Mouse (Mus musculus): ENCODE data around the gene Resf1. TPM values are rescaled to one million over a fixed set of nuclear protein-coding genes. Genes with fewer than 3 reads are reported as not detected.
"Not testable (repeated sequence)": the region's sequence is repeated elsewhere in the genome, so short reads cannot be mapped to it uniquely, and the experiment has no call there.

The Resf1 gene
- polyA plus RNA-seq, 1 experiment from 2014 or later = 42.0 TPM

DNA sequence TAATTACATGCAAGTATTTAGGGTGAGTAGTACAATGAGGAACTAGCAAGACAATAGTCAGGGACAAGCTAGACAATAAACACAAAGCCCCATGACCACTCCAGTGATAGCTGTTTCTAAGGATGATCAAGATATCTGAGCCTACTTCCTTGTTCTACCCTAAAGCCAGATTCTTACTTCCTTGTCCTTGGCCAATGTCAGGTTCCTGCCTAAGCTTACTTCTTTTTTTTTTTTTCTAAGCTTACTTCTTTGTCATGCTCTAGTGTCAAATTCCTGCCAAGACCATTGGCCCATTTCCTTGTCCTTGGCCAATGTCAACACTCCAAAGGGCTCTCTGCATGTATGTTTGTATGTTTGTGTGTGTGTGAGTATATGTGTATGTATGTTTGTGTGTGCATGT, 47.9 kb downstream of the Resf1 start:
- Histone ChIP-seq H3K9me3 (ENCODE audit: control insufficient read depth, low read length) (no peaks in the 10 kb centered on the region), H3K4me2 (no peak overlapping the region), H3K27me3 (ENCODE audit: control insufficient read depth, insufficient read depth, low read length) (no peaks in the 10 kb centered on the region), H3K27ac (ENCODE audit: low read depth, low read length) (no peak overlapping the region), H3K4me3 (ENCODE audit: low read depth, low read length) (no peak overlapping the region), H3K36me3 (ENCODE audit: control insufficient read depth, insufficient read depth, low read length) (no peaks in the 10 kb centered on the region), H3K4me1 (ENCODE audit: control insufficient read depth, insufficient read depth, low read length) (no peaks in the 10 kb centered on the region), H3K9ac (ENCODE audit: low read length) (no peak overlapping the region)
- no peak for DNase-seq (ENCODE audit: low spot score, missing footprints)
- ATAC-seq (ENCODE audit: low FRiP score) = no peak

DNA sequence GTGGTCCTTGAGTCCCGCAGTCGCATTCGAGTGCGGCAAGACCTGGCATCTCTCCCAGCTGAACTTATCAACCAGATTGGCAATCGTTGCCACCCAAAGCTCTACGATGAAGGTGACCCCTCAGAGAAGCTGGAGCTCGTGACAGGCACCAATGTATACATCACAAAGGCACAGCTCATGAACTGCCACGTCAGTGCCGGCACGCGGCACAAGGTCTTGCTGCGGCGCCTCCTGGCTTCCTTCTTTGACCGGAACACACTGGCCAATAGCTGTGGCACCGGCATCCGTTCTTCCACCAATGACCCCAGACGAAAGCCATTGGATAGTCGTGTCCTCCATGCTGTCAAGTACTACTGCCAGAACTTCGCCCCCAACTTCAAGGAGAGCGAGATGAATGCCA, 53.3 kb downstream of the Resf1 start:
- not testable (repeated sequence) for H3K4me3 ChIP-seq (ENCODE audit: low read depth, low read length); ATAC-seq (ENCODE audit: low FRiP score)
- 96% methylated on average over 19 of the region's 20 CpGs for WGBS

DNA sequence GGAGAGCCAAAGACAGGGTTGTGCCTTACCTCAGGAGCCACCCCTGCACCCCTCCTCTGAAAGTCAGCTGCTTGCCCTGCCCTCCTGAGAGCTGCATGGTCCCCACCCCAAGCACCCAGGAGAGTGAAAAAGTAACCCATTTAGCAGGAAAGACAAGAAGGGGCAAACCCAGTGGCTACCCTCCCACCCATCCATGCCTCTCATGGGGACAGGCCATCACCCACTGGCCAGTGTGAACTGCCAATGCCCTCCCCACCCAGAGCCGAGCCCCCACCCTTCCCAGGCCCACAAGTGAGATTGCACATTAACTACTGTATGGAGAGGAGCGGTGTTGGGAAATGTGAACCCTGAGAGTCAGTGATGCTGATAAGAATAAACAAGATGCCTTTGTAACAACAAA, 56.8 kb downstream of the Resf1 start:
- H3K36me3 ChIP-seq (ENCODE audit: control insufficient read depth, insufficient read depth, low read length) = not testable (repeated sequence)

More for the DNA sequence above, 53.3 kb downstream of the Resf1 start:
- H3K9ac ChIP-seq (ENCODE audit: low read length); H3K4me1 ChIP-seq (ENCODE audit: control insufficient read depth, insufficient read depth, low read length); H3K9me3 ChIP-seq (ENCODE audit: control insufficient read depth, low read length); H3K36me3 ChIP-seq (ENCODE audit: control insufficient read depth, insufficient read depth, low read length); H3K27ac ChIP-seq (ENCODE audit: low read depth, low read length); H3K4me2 ChIP-seq; H3K27me3 ChIP-seq (ENCODE audit: control insufficient read depth, insufficient read depth, low read length); DNase-seq (ENCODE audit: low spot score, missing footprints): not testable (repeated sequence)

DNA sequence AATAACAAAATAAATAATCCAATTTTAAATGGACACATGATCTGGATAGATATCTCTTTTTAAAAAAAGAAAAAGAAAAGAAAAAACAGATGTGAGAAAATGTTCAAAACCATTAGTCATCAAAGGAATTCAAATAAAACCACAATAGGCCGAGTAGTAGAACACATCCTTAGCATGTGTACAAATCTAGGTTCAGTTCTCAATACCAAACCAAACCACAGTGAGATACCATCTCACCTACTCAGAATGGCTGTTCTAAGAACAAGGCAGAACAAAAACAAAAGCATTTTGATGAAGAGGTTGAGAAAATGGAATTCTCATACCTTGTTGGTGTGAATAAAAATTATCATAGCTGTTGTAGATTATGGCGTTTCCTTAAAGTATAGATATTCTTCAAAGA, 57.2 kb downstream of the Resf1 start:
- Histone ChIP-seq H3K4me2 (no peak overlapping the region), H3K27me3 (ENCODE audit: control insufficient read depth, insufficient read depth, low read length) (no peaks in the 10 kb centered on the region), H3K27ac (ENCODE audit: low read depth, low read length) (no peak overlapping the region), H3K9ac (ENCODE audit: low read length) (no peak overlapping the region), H3K9me3 (ENCODE audit: control insufficient read depth, low read length) (no peaks in the 10 kb centered on the region), H3K4me1 (ENCODE audit: control insufficient read depth, insufficient read depth, low read length) (no peaks in the 10 kb centered on the region), H3K4me3 (ENCODE audit: low read depth, low read length) (no peak overlapping the region), H3K36me3 (ENCODE audit: control insufficient read depth, insufficient read depth, low read length) (no peaks in the 10 kb centered on the region)
- DNase-seq (ENCODE audit: low spot score, missing footprints) = no peak
- WGBS = 94% methylated on average over 2 of the region's 2 CpGs
- ATAC-seq (ENCODE audit: low FRiP score) = no peak

More for the DNA sequence above, 56.8 kb downstream of the Resf1 start:
- H3K9me3 ChIP-seq (ENCODE audit: control insufficient read depth, low read length); H3K27ac ChIP-seq (ENCODE audit: low read depth, low read length); H3K4me3 ChIP-seq (ENCODE audit: low read depth, low read length); H3K4me1 ChIP-seq (ENCODE audit: control insufficient read depth, insufficient read depth, low read length); H3K27me3 ChIP-seq (ENCODE audit: control insufficient read depth, insufficient read depth, low read length); DNase-seq (ENCODE audit: low spot score, missing footprints); H3K9ac ChIP-seq (ENCODE audit: low read length); H3K4me2 ChIP-seq: not testable (repeated sequence)
- WGBS = 88% methylated on average over 2 of the region's 2 CpGs
- ATAC-seq (ENCODE audit: low FRiP score) = 0 out of 2 replicates have a peak, but pooled peaks have one; percentile 33

DNA sequence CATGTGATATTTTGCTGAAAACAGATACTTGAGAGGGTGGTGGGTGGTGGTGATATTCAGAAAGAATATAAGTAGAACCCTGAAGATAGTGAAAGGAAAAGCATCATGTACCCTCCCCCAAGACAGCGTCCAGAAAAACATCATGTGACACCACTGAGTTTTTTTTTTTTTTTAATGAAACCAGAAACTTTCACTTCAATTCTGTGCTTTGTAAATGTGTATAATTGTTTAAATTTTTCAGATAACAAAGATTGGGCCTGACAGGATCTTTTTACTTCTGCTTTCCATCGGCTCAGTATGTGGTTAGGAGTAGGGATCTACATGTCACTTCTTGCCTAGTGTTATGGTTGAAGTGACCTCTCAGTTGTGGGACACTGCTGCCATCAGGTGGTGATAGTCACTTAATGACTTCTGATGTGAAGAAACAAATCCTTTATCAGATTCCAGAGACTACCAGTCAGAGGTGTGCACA, 65.8 kb downstream of the Resf1 start:
- H3K27ac ChIP-seq (ENCODE audit: low read depth, low read length) = no peak overlapping the region
- 74% methylated on average over 2 of the region's 2 CpGs for WGBS
- H3K4me1 ChIP-seq (ENCODE audit: control insufficient read depth, insufficient read depth, low read length) = no peaks in the 10 kb centered on the region
- ATAC-seq (ENCODE audit: low FRiP score) (peak; percentile 48; the same call in 1 of the 2 replicates), DNase-seq (ENCODE audit: low spot score, missing footprints) (no peak)
- H3K27me3 ChIP-seq (ENCODE audit: control insufficient read depth, insufficient read depth, low read length) = no peaks in the 10 kb centered on the region
- H3K4me2 ChIP-seq = no peak overlapping the region
- no peaks in the 10 kb centered on the region for H3K9me3 ChIP-seq (ENCODE audit: control insufficient read depth, low read length)
- no peak overlapping the region for H3K4me3 ChIP-seq (ENCODE audit: low read depth, low read length)
- no peak overlapping the region for H3K9ac ChIP-seq (ENCODE audit: low read length)
- no peaks in the 10 kb centered on the region for H3K36me3 ChIP-seq (ENCODE audit: control insufficient read depth, insufficient read depth, low read length)

DNA sequence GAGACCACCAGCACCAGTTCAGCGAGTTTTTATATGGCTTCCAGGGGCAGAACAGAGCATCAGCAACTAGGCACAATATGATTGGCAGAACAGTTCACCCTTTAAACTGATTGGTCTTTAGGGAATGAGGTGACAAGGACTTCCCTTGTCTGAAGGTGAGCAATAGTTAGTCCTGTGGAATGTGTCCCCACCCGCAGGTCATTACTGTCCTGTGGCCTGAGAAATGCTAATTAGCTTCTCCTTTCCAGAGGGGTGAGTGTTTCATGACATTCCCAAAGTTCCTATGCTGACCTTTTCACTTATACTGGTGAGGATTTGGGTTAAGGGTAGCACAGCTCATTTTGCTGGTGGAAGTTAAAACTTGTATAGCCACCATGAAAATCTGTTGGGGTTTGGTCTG, 74.3 kb downstream of the Resf1 start:
- Histone ChIP-seq H3K4me1 (ENCODE audit: control insufficient read depth, insufficient read depth, low read length) (no peaks in the 10 kb centered on the region), H3K9ac (ENCODE audit: low read length) (no peak overlapping the region), H3K27ac (ENCODE audit: low read depth, low read length) (no peak overlapping the region), H3K4me2 (no peak overlapping the region), H3K4me3 (ENCODE audit: low read depth, low read length) (no peak overlapping the region), H3K36me3 (ENCODE audit: control insufficient read depth, insufficient read depth, low read length) (no peaks in the 10 kb centered on the region), H3K27me3 (ENCODE audit: control insufficient read depth, insufficient read depth, low read length) (no peaks in the 10 kb centered on the region), H3K9me3 (ENCODE audit: control insufficient read depth, low read length) (no peaks in the 10 kb centered on the region)
- no peak for ATAC-seq (ENCODE audit: low FRiP score)
- no peak for DNase-seq (ENCODE audit: low spot score, missing footprints)
- WGBS = 89% methylated on average over 2 of the region's 2 CpGs

Other genes with a start within 250 kb of the Resf1 start
- gene Dennd5b, start 207.7 kb upstream of the Resf1 start, polyA plus RNA-seq (2014; fragmentation: Nextera tagmentation; extraction: Ambion mirVana) = 17.0 and 17.7 TPM in 2 replicates
- gene Gm10203, start 179.2 kb upstream of the Resf1 start, polyA plus RNA-seq (2014; fragmentation: Nextera tagmentation; extraction: Ambion mirVana) = not detected in 2 replicates
- gene Etfbkmt, start 169.6 kb upstream of the Resf1 start, polyA plus RNA-seq (2014; fragmentation: Nextera tagmentation; extraction: Ambion mirVana) = 8.0 and 8.6 TPM in 2 replicates
- 61.8 and 66.5 TPM in 2 replicates for gene Amn1, start 120.7 kb upstream of the Resf1 start, polyA plus RNA-seq (2014; fragmentation: Nextera tagmentation; extraction: Ambion mirVana)
- gene Bicd1, start 99.5 kb downstream of the Resf1 start, polyA plus RNA-seq (2014; fragmentation: Nextera tagmentation; extraction: Ambion mirVana) = 15.5 and 16.5 TPM in 2 replicates